Mouse (Mus musculus) heart, postnatal 0 days (tissue): Measurements from ENCODE around the gene Nup93. TPM values are rescaled to one million over a fixed set of nuclear protein-coding genes. Genes with fewer than 3 reads are reported as not detected.

Source experiments
- ATAC-seq: fragments of 200-750 bp; cut with Nextera tagmentation; 2 replicates; pipeline ENCODE4 v1.8.0; 2017; ENCODE audit warnings: low read depth, moderate number of reproducible peaks, moderate library complexity; ENCODE audit not compliant: insufficient read depth
- DNase-seq: peaks from one replicate; pipeline ENCODE4 v3.0.0-alpha.2; 2016; ENCODE audit warnings: low spot score
- H3K27ac ChIP-seq: fragments of 300-500 bp; sonication (generic); 2 replicates; pipeline ENCODE4 v1.5.1; 2014; ENCODE audit warnings: low read depth, mild to moderate bottlenecking
- H3K27me3 ChIP-seq: fragments of 300-500 bp; sonication (generic); 2 replicates; pipeline ENCODE4 v1.6.1; 2014; ENCODE audit warnings: low read length, mixed read lengths; ENCODE audit not compliant: control insufficient read depth, insufficient read depth
- H3K36me3 ChIP-seq: fragments of 300-500 bp; sonication (generic); replicated peaks from 2 replicates; pipeline ENCODE4 v1.6.1; 2014; ENCODE audit warnings: low read length, mixed read lengths; ENCODE audit not compliant: control insufficient read depth, insufficient read depth
- H3K4me1 ChIP-seq: fragments of 300-500 bp; sonication (generic); 2 replicates; pipeline ENCODE4 v1.6.1; 2014; ENCODE audit warnings: antibody characterized with exemption; ENCODE audit not compliant: control insufficient read depth, insufficient read depth
- H3K4me2 ChIP-seq: fragments of 300-500 bp; sonication (generic); 2 replicates; pipeline ENCODE4 v1.6.1; 2014; ENCODE audit warnings: low read depth, mild to moderate bottlenecking, low read length, moderate library complexity
- H3K4me3 ChIP-seq: fragments of 300-500 bp; sonication (generic); 2 replicates; pipeline ENCODE4 v1.5.1; 2014; ENCODE audit warnings: low read depth, low read length
- H3K9ac ChIP-seq: fragments of 300-500 bp; sonication (generic); replicated peaks from 2 replicates; pipeline ENCODE4 v1.6.1; 2014; ENCODE audit warnings: low read depth, low read length, mixed read lengths
- H3K9me3 ChIP-seq: fragments of 300-500 bp; sonication (generic); replicated peaks from 2 replicates; pipeline ENCODE4 v1.6.1; 2016; ENCODE audit warnings: low read length; ENCODE audit not compliant: control insufficient read depth
- CTCF ChIP-seq: IDR thresholded peaks from 2 replicates; pipeline ENCODE4 v1.5.1; 2016; ENCODE audit warnings: antibody characterized with exemption, control low read depth, low read depth
- EP300 ChIP-seq: IDR thresholded peaks from 2 replicates; pipeline ENCODE4 v1.6.1; 2016; ENCODE audit warnings: antibody characterized with exemption, low read depth
- WGBS: fragments of 180-500 bp; shearing (Covaris S2); extraction: QIAGEN DNeasy Blood & Tissue Kit; methylation state at CpG from one replicate; pipeline ENCODE4 v1.1.7; 2014; 5-methylcytosine and 5-hydroxymethylcytosine counted together
- microRNA counts: library from miRNA; unstranded; fragments of <30 nt; microRNA quantifications from one replicate; lab custom pipeline; 2015
- microRNA-seq: library from miRNA; unstranded; fragments of <30 nt; microRNA quantifications from one replicate; pipeline ENCODE4, GENCODE M21; 2016
- polyA plus RNA-seq: library from polyadenylated mRNA; unstranded; fragments of >200 nt; fragmentation: Nextera tagmentation; extraction: Ambion mirVana; gene quantifications from 2 replicates; pipeline ENCODE4 v1.2.1, GENCODE M21; 2015
- total RNA-seq: library from RNA; depleted of rRNA; stranded (reverse); fragments of >200 nt; gene quantifications from 2 replicates; pipeline ENCODE4 v1.2.3, GENCODE M21; 2014; ENCODE audit warnings: low replicate concordance; rRNA removed

The Nup93 gene
- total and polyA plus RNA-seq, 2 experiments from 2014 or later: 21.9 to 31.4 TPM

DNA sequence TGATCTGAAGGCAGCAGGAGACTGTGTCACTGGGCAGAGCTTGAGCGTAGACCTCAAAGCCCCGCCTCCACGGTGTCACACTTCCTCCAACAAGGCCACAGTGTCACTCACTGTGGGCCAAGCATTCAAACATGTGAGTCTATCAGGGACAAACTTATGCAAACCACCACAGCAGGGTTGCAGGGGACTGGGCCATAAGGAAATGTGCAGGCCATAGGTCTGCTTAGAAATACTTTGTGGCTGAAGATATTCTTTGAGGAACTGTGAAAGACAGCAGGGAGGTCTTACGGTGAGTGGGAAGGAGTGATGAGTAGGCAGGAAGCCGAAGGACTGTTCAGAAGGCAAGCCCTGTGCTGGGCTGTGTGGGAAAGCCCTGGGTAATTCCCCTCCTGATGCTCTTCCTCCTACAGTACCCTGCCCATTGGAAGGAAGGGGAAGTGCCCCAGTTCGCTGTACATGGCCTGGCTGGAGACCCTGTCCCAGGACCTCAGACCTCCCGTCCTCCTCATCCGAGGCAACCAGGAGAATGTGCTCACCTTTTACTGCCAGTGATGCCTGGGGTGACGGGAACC, 151.1 kb downstream of the Nup93 start:
- Histone ChIP-seq H3K9me3 (no peaks in the 10 kb centered on the region), H3K4me2 (no peak overlapping the region), H3K27me3 (no peaks in the 10 kb centered on the region), H3K9ac (no peak overlapping the region), H3K36me3 (no peaks in the 10 kb centered on the region), H3K27ac (no peak overlapping the region), H3K4me1 (peaks cover 25% of the 10 kb centered on the region), H3K4me3 (no peak overlapping the region)
- 82% methylated on average over 9 of the region's 9 CpGs for WGBS
- DNase-seq (no peak), ATAC-seq (no peak)
- TF ChIP-seq CTCF (no peak), EP300 (no peak)

MicroRNA genes within 50 kb of the gene (microRNA counts, 519-probe panel; counts per million panel counts)
- 398 counts per million, percentile 4 among the panel's probes with 10 or more counts for microRNA mmu-miR-138 (lab: Ali Mortazavi, UCI)

Small RNA genes lying within 50 kb of the gene (microRNA-seq; reads per million reads assigned to microRNA genes)
- gene Mir138-2: 89.1 reads per million, percentile 53 among the genes with 10 or more reads in this experiment

Other genes starting within 250 kb of the Nup93 start
- gene Amfr, start 201.7 kb upstream of the Nup93 start, total RNA-seq: 143 and 148 TPM in 2 replicates
- gene Amfr, start 201.7 kb upstream of the Nup93 start, polyA plus RNA-seq: 52.8 and 57.0 TPM in 2 replicates
- gene Nudt21, start 177.5 kb upstream of the Nup93 start, total RNA-seq: 26.0 and 38.9 TPM in 2 replicates
- gene Nudt21, start 177.5 kb upstream of the Nup93 start, polyA plus RNA-seq: 56.7 and 61.5 TPM in 2 replicates
- gene Ogfod1, start 177.4 kb upstream of the Nup93 start, total RNA-seq: 12.9 and 19.6 TPM in 2 replicates
- gene Ogfod1, start 177.4 kb upstream of the Nup93 start, polyA plus RNA-seq: 5.4 and 7.1 TPM in 2 replicates
- gene Bbs2, start 115.6 kb upstream of the Nup93 start, total RNA-seq: 10.1 and 12.6 TPM in 2 replicates
- 9.1 and 9.5 TPM in 2 replicates for gene Bbs2, start 115.6 kb upstream of the Nup93 start, polyA plus RNA-seq
- gene Mt4, start 77.4 kb upstream of the Nup93 start, total RNA-seq: not detected in 2 replicates
- not detected in 2 replicates for gene Mt4, start 77.4 kb upstream of the Nup93 start, polyA plus RNA-seq
- 145 and 217 TPM in 2 replicates for gene Mt3, start 62.0 kb upstream of the Nup93 start, total RNA-seq
- 67.4 and 72.3 TPM in 2 replicates for gene Mt3, start 62.0 kb upstream of the Nup93 start, polyA plus RNA-seq
- 87.5 and 117 TPM in 2 replicates for gene Mt2, start 41.9 kb upstream of the Nup93 start, total RNA-seq
- gene Mt2, start 41.9 kb upstream of the Nup93 start, polyA plus RNA-seq: 65.7 and 83.0 TPM in 2 replicates
- gene Mt1, start 35.5 kb upstream of the Nup93 start, total RNA-seq: 1,123 and 1,581 TPM in 2 replicates
- 783 and 795 TPM in 2 replicates for gene Mt1, start 35.5 kb upstream of the Nup93 start, polyA plus RNA-seq
- 0.58 TPM in 1 of 2 replicates, not detected in the other for gene Slc12a3, start 114.6 kb downstream of the Nup93 start, total RNA-seq
- gene Slc12a3, start 114.6 kb downstream of the Nup93 start, polyA plus RNA-seq: 0.07 and 0.14 TPM in 2 replicates
- 177 and 179 TPM in 2 replicates for gene Herpud1, start 171.9 kb downstream of the Nup93 start, total RNA-seq
- gene Herpud1, start 171.9 kb downstream of the Nup93 start, polyA plus RNA-seq: 131 and 159 TPM in 2 replicates
- gene Nlrc5, start 219.8 kb downstream of the Nup93 start, total RNA-seq: 3.1 and 3.5 TPM in 2 replicates
- gene Nlrc5, start 219.8 kb downstream of the Nup93 start, polyA plus RNA-seq: 0.11 and 0.51 TPM in 2 replicates